Mouse (Mus musculus) midbrain, postnatal 0 days (tissue): Measurements from ENCODE around the gene Mynn. TPM values are rescaled to one million over a fixed set of nuclear protein-coding genes. Genes with fewer than 3 reads are reported as not detected.

Experiments
- ATAC-seq: fragments of 200-750 bp; cut with Nextera tagmentation; 2 replicates; pipeline ENCODE4 v1.8.0; 2017; ENCODE audit warnings: moderate number of reproducible peaks, mild to moderate bottlenecking, moderate TSS enrichment, moderate library complexity; ENCODE audit not compliant: low FRiP score
- DNase-seq: peaks from one replicate; pipeline ENCODE4 v3.0.0-alpha.2; 2015; ENCODE audit warnings: low spot score
- H3K27ac ChIP-seq: fragments of 300-500 bp; sonication (generic); 2 replicates; pipeline ENCODE4 v1.5.1; 2014; ENCODE audit warnings: low read depth, mild to moderate bottlenecking, low read length, mixed read lengths
- H3K27me3 ChIP-seq: fragments of 300-500 bp; sonication (generic); 2 replicates; pipeline ENCODE4 v1.6.1; 2014; ENCODE audit warnings: low read length, control low read depth, mixed read lengths; ENCODE audit not compliant: insufficient read depth
- H3K36me3 ChIP-seq: fragments of 300-500 bp; sonication (generic); 2 replicates; pipeline ENCODE4 v1.6.1; 2014; ENCODE audit warnings: low read length, control low read depth, mixed read lengths; ENCODE audit not compliant: insufficient read depth
- H3K4me1 ChIP-seq: fragments of 300-500 bp; sonication (generic); 2 replicates; pipeline ENCODE4 v1.6.1; 2014; ENCODE audit warnings: mild to moderate bottlenecking, control low read depth, antibody characterized with exemption, low read length, mixed read lengths; ENCODE audit not compliant: insufficient read depth
- H3K4me2 ChIP-seq: fragments of 300-500 bp; sonication (generic); 2 replicates; pipeline ENCODE4 v1.6.1; 2014; ENCODE audit warnings: low read depth, mild to moderate bottlenecking, low read length, mixed read lengths; ENCODE audit not compliant: poor library complexity, severe bottlenecking
- H3K4me3 ChIP-seq: fragments of 300-500 bp; sonication (generic); 2 replicates; pipeline ENCODE4 v1.5.1; 2014; ENCODE audit warnings: low read depth, mild to moderate bottlenecking, low read length, moderate library complexity
- H3K9ac ChIP-seq: fragments of 300-500 bp; sonication (generic); replicated peaks from 2 replicates; pipeline ENCODE4 v1.6.1; 2014; ENCODE audit warnings: mild to moderate bottlenecking, low read length, moderate library complexity, mixed read lengths; ENCODE audit not compliant: poor library complexity, severe bottlenecking
- H3K9me3 ChIP-seq: fragments of 300-500 bp; sonication (generic); 2 replicates; pipeline ENCODE4 v1.6.1; 2016; ENCODE audit warnings: low read length, control low read depth
- CTCF ChIP-seq: IDR thresholded peaks from 2 replicates; pipeline ENCODE4 v1.5.1; 2016; ENCODE audit warnings: antibody characterized with exemption, mild to moderate bottlenecking
- WGBS: fragments of 180-500 bp; shearing (Covaris S2); extraction: QIAGEN DNeasy Blood & Tissue Kit; methylation state at CpG from one replicate; pipeline ENCODE4 v1.1.7; 2014; 5-methylcytosine and 5-hydroxymethylcytosine counted together
- polyA plus RNA-seq: library from polyadenylated mRNA; unstranded; fragments of >200 nt; fragmentation: Nextera tagmentation; extraction: Ambion mirVana; gene quantifications from 2 replicates; pipeline ENCODE4 v1.2.1, GENCODE M21; 2015
- total RNA-seq: library from RNA; depleted of rRNA; stranded (reverse); fragments of >200 nt; gene quantifications from 2 replicates; pipeline ENCODE4 v1.2.3, GENCODE M21; 2014; rRNA removed

Gene Mynn
- total and polyA plus RNA-seq, 2 experiments from 2014 or later = 17.2 to 19.0 TPM

GRCm38 (mm10) chr3:30647440-30648090 is 45.7 kb downstream of the Mynn start, which contains the start of gene Lrrc34:
Lrrc34 (minus strand) TSS chr3:30647869.
- ATAC-seq = peak; percentile 73
- Histone ChIP-seq H3K36me3 (no peaks in the 10 kb centered on the region), H3K9ac (peak within 1 kb of the TSS; percentile 24; the same call in 1 of the 2 replicates), H3K9me3 (no peaks in the 10 kb centered on the region), H3K4me1 (0 out of 2 replicates have a peak, but pooled peaks cover 5% of the 10 kb centered on the region), H3K27ac (no peak within 1 kb of the TSS), H3K4me3 (peak within 1 kb of the TSS; percentile 31), H3K4me2 (peak within 1 kb of the TSS; percentile 54), H3K27me3 (no peaks in the 10 kb centered on the region)
- WGBS = 1% methylated on average over 25 of the region's 25 CpGs
- no peak for TF ChIP-seq CTCF
- peak; percentile 53 for DNase-seq

GRCm38 (mm10) chr3:30648466-30648865 is 46.6 kb downstream of the Mynn start:
- Histone ChIP-seq H3K27me3 (no peaks in the 10 kb centered on the region), H3K9ac (no peak overlapping the region), H3K4me3 (no peak overlapping the region), H3K27ac (no peak overlapping the region), H3K4me1 (0 out of 2 replicates have a peak, but pooled peaks cover 5% of the 10 kb centered on the region), H3K36me3 (no peaks in the 10 kb centered on the region), H3K9me3 (no peaks in the 10 kb centered on the region), H3K4me2 (no peak overlapping the region)
- ATAC-seq (no peak), DNase-seq (no peak)
- TF ChIP-seq CTCF = no peak
- WGBS = 98% methylated on average over 2 of the region's 2 CpGs

GRCm38 (mm10) chr3:30650062-30650841 is 48.4 kb downstream of the Mynn start:
- H3K9ac ChIP-seq = peak overlapping the region; percentile 25; the same call in 1 of the 2 replicates
- no peaks in the 10 kb centered on the region for H3K9me3 ChIP-seq
- H3K4me1 ChIP-seq = 0 out of 2 replicates have a peak, but pooled peaks cover 5% of the 10 kb centered on the region
- no peaks in the 10 kb centered on the region for H3K27me3 ChIP-seq
- H3K27ac ChIP-seq = no peak overlapping the region
- peak overlapping the region; percentile 37 for H3K4me3 ChIP-seq
- WGBS = 1% methylated on average over 41 of the region's 41 CpGs
- peak; percentile 75 for ATAC-seq
- no peaks in the 10 kb centered on the region for H3K36me3 ChIP-seq
- H3K4me2 ChIP-seq = peak overlapping the region; percentile 60
- peak; percentile 69 for TF ChIP-seq CTCF
- peak; percentile 43 for DNase-seq

GRCm38 (mm10) chr3:30655937-30656336 is 54.1 kb downstream of the Mynn start:
- no peaks in the 10 kb centered on the region for H3K27me3 ChIP-seq
- H3K27ac ChIP-seq = no peak overlapping the region
- no peak overlapping the region for H3K4me3 ChIP-seq
- no peak overlapping the region for H3K4me2 ChIP-seq
- no peak for DNase-seq
- WGBS = 90% methylated on average over 5 of the region's 5 CpGs
- no peak for TF ChIP-seq CTCF
- H3K4me1 ChIP-seq = no peaks in the 10 kb centered on the region
- no peak overlapping the region for H3K9ac ChIP-seq
- H3K9me3 ChIP-seq = no peaks in the 10 kb centered on the region
- H3K36me3 ChIP-seq = no peaks in the 10 kb centered on the region
- ATAC-seq = no peak

GRCm38 (mm10) chr3:30658486-30658885 is 56.6 kb downstream of the Mynn start:
- TF ChIP-seq CTCF = no peak
- Histone ChIP-seq H3K27ac (no peak overlapping the region), H3K36me3 (no peaks in the 10 kb centered on the region), H3K27me3 (no peaks in the 10 kb centered on the region), H3K4me1 (no peaks in the 10 kb centered on the region), H3K9me3 (no peaks in the 10 kb centered on the region), H3K9ac (no peak overlapping the region), H3K4me2 (no peak overlapping the region), H3K4me3 (no peak overlapping the region)
- DNase-seq (no peak), ATAC-seq (no peak)
- 87% methylated on average over 9 of the region's 9 CpGs for WGBS

Other genes starting within 250 kb of the Mynn start
- gene Mecom, start 54.1 kb upstream of the Mynn start, total RNA-seq = 4.7 and 5.1 TPM in 2 replicates
- gene Mecom, start 54.1 kb upstream of the Mynn start, polyA plus RNA-seq = 2.0 and 2.6 TPM in 2 replicates
- gene Actrt3, start 2.1 kb upstream of the Mynn start, total RNA-seq = 0.16 and 0.52 TPM in 2 replicates
- 0.42 and 0.79 TPM in 2 replicates for gene Actrt3, start 2.1 kb upstream of the Mynn start, polyA plus RNA-seq
- gene Lrriq4, start 42.4 kb downstream of the Mynn start, total RNA-seq = not detected in 2 replicates
- 0.09 TPM in 1 of 2 replicates, not detected in the other for gene Lrriq4, start 42.4 kb downstream of the Mynn start, polyA plus RNA-seq
- gene Lrrc34, start 45.8 kb downstream of the Mynn start, total RNA-seq = 1.5 and 2.0 TPM in 2 replicates
- gene Lrrc34, start 45.8 kb downstream of the Mynn start, polyA plus RNA-seq = 0.67 and 1.1 TPM in 2 replicates
- not detected in 2 replicates for gene Lrrc31, start 97.8 kb downstream of the Mynn start, total RNA-seq
- gene Lrrc31, start 97.8 kb downstream of the Mynn start, polyA plus RNA-seq = not detected in 2 replicates
- 0.05 and 0.33 TPM in 2 replicates for gene Samd7, start 144.2 kb downstream of the Mynn start, total RNA-seq
- gene Samd7, start 144.2 kb downstream of the Mynn start, polyA plus RNA-seq = 0.17 and 0.26 TPM in 2 replicates
- 58.6 and 65.1 TPM in 2 replicates for gene Sec62, start 190.8 kb downstream of the Mynn start, total RNA-seq
- gene Sec62, start 190.8 kb downstream of the Mynn start, polyA plus RNA-seq = 102 and 129 TPM in 2 replicates